Mouse (Mus musculus) spleen, adult 2 months (tissue): ENCODE results near the gene Nol4l.

Source experiments
- CTCF ChIP-seq: fragments of 200-500 bp; IDR thresholded peaks from 2 replicates; pipeline ENCODE4 v1.5.1; 2011; ENCODE audit warnings: mild to moderate bottlenecking, inconsistent platforms; ENCODE audit not compliant: insufficient read depth, insufficient read length, insufficient replicate concordance; ENCODE audit errors: extremely low read depth
- POLR2A ChIP-seq: fragments of 200-500 bp; IDR thresholded peaks from 2 replicates; pipeline ENCODE4 v1.6.1; 2011; ENCODE audit warnings: low read depth, low read length, inconsistent platforms

- TF ChIP-seq POLR2A, result no peak
- no peak for TF ChIP-seq CTCF
These were observed 111.4 kb downstream of the Nol4l start for GRCm38 (mm10) chr2:153418381-153418780.
